Mouse (Mus musculus) hindbrain, embryonic 16.5 days (tissue): ENCODE results near the gene Tlx2. TPM values are rescaled to one million over a fixed set of nuclear protein-coding genes. Genes with fewer than 3 reads are reported as not detected.

Experiments used
- ATAC-seq: fragments of 200-750 bp; cut with Nextera tagmentation; 2 replicates; pipeline ENCODE4 v1.8.0; 2017; ENCODE audit warnings: moderate TSS enrichment, moderate library complexity
- H3K27ac ChIP-seq: fragments of 300-500 bp; sonication (generic); 2 replicates; pipeline ENCODE4 v1.5.1; 2014; ENCODE audit warnings: low read depth, mild to moderate bottlenecking, control low read depth, low read length, moderate library complexity
- H3K27me3 ChIP-seq: fragments of 300-500 bp; sonication (generic); replicated peaks from 2 replicates; pipeline ENCODE4 v1.6.1; 2014; ENCODE audit warnings: low read length; ENCODE audit not compliant: control insufficient read depth, insufficient read depth
- H3K36me3 ChIP-seq: fragments of 300-500 bp; sonication (generic); 2 replicates; pipeline ENCODE4 v1.6.1; 2014; ENCODE audit warnings: mild to moderate bottlenecking, low read length, moderate library complexity, mixed read lengths; ENCODE audit not compliant: control insufficient read depth, insufficient read depth
- H3K4me1 ChIP-seq: fragments of 300-500 bp; sonication (generic); 2 replicates; pipeline ENCODE4 v1.6.1; 2014; ENCODE audit warnings: low read depth, low read length; ENCODE audit not compliant: control insufficient read depth, insufficient read depth
- H3K4me2 ChIP-seq: fragments of 300-500 bp; sonication (generic); 2 replicates; pipeline ENCODE4 v1.6.1; 2014; ENCODE audit warnings: mild to moderate bottlenecking, low read length, control low read depth, moderate library complexity
- H3K4me3 ChIP-seq: fragments of 300-500 bp; sonication (generic); 2 replicates; pipeline ENCODE4 v1.5.1; 2014; ENCODE audit warnings: mild to moderate bottlenecking, low read length, control low read depth, moderate library complexity
- H3K9ac ChIP-seq: fragments of 300-500 bp; sonication (generic); 2 replicates; pipeline ENCODE4 v1.6.1; 2014; ENCODE audit warnings: low read depth, mild to moderate bottlenecking, control low read depth, low read length, moderate library complexity
- H3K9me3 ChIP-seq: fragments of 300-500 bp; sonication (generic); 2 replicates; pipeline ENCODE4 v1.6.1; 2014; ENCODE audit warnings: mild to moderate bottlenecking, low read length, moderate library complexity; ENCODE audit not compliant: control insufficient read depth
- WGBS: fragments of 180-500 bp; shearing (Covaris S2); extraction: QIAGEN DNeasy Blood & Tissue Kit; methylation state at CpG from one replicate; pipeline ENCODE4 v1.1.7; 2014; 5-methylcytosine and 5-hydroxymethylcytosine counted together
- polyA plus RNA-seq: library from polyadenylated mRNA; unstranded; fragments of >200 nt; fragmentation: Nextera tagmentation; extraction: Ambion mirVana; gene quantifications from 2 replicates; pipeline ENCODE4 v1.2.1, GENCODE M21; 2015

The Tlx2 gene
- polyA plus RNA-seq, 1 experiment from 2014 or later: 0.16 TPM

- no peaks in the 10 kb centered on the region for H3K9me3 ChIP-seq
- H3K9ac ChIP-seq: peak within 1 kb of the TSS; percentile 78
- no peaks in the 10 kb centered on the region for H3K36me3 ChIP-seq
- H3K27ac ChIP-seq: peak within 1 kb of the TSS; percentile 84
- under 1% methylated on average over 25 of the region's 25 CpGs for WGBS
- H3K4me1 ChIP-seq: peaks cover 13% of the 10 kb centered on the region
- H3K27me3 ChIP-seq: peaks cover 2% of the 10 kb centered on the region; the same call in 1 of the 2 replicates
- H3K4me2 ChIP-seq: peak within 1 kb of the TSS; percentile 69
- H3K4me3 ChIP-seq: peak within 1 kb of the TSS; percentile 70
- peak; percentile 92 for ATAC-seq
Measured at GRCm38 (mm10) chr6:83101316-83101687, 31.2 kb upstream of the Tlx2 start, which contains the start of the genes Ccdc142 and Gm42688. Ccdc142 (plus strand) TSS chr6:83101601. Gm42688 (plus strand) TSS chr6:83101617.

GRCm38 (mm10) chr6:83098411-83098810, 28.3 kb upstream of the Tlx2 start:
- Histone ChIP-seq H3K9ac (no peak overlapping the region), H3K4me2 (no peak overlapping the region), H3K4me1 (peaks cover 11% of the 10 kb centered on the region), H3K4me3 (no peak overlapping the region), H3K9me3 (no peaks in the 10 kb centered on the region), H3K27ac (no peak overlapping the region), H3K27me3 (peaks cover 2% of the 10 kb centered on the region; the same call in 1 of the 2 replicates), H3K36me3 (no peaks in the 10 kb centered on the region)
- 65% methylated on average over 2 of the region's 2 CpGs for WGBS
- ATAC-seq: no peak

GRCm38 (mm10) chr6:83095968-83096367, 25.9 kb upstream of the Tlx2 start:
- no peak overlapping the region for H3K4me3 ChIP-seq
- 38% methylated on average over 6 of the region's 6 CpGs for WGBS
- peaks cover 4% of the 10 kb centered on the region; the same call in 1 of the 2 replicates for H3K27me3 ChIP-seq
- no peak overlapping the region for H3K4me2 ChIP-seq
- no peak for ATAC-seq
- no peaks in the 10 kb centered on the region for H3K9me3 ChIP-seq
- H3K27ac ChIP-seq: no peak overlapping the region
- no peaks in the 10 kb centered on the region for H3K36me3 ChIP-seq
- H3K9ac ChIP-seq: no peak overlapping the region
- H3K4me1 ChIP-seq: no peaks in the 10 kb centered on the region

- H3K4me1 ChIP-seq: peaks cover 1% of the 10 kb centered on the region; the same call in 1 of the 2 replicates
- no peaks in the 10 kb centered on the region for H3K36me3 ChIP-seq
- WGBS: 43% methylated on average over 6 of the region's 6 CpGs
- no peak overlapping the region for H3K9ac ChIP-seq
- ATAC-seq: no peak
- H3K4me2 ChIP-seq: no peak overlapping the region
- H3K4me3 ChIP-seq: no peak overlapping the region
- H3K27me3 ChIP-seq: peaks cover 31% of the 10 kb centered on the region
- H3K27ac ChIP-seq: no peak overlapping the region
- no peaks in the 10 kb centered on the region for H3K9me3 ChIP-seq
Measured at GRCm38 (mm10) chr6:83092416-83093127, 22.5 kb upstream of the Tlx2 start.

GRCm38 (mm10) chr6:83087926-83088260, 17.8 kb upstream of the Tlx2 start:
- Histone ChIP-seq H3K36me3 (no peaks in the 10 kb centered on the region), H3K4me3 (peak overlapping the region; percentile 20; the same call in 1 of the 2 replicates), H3K27me3 (peaks cover 69% of the 10 kb centered on the region), H3K9me3 (no peaks in the 10 kb centered on the region), H3K4me1 (peaks cover 4% of the 10 kb centered on the region; the same call in 1 of the 2 replicates), H3K27ac (no peak overlapping the region), H3K9ac (no peak overlapping the region), H3K4me2 (peak overlapping the region; percentile 46)
- ATAC-seq: no peak
- 4% methylated on average over 9 of the region's 9 CpGs for WGBS

- Histone ChIP-seq H3K27me3 (peaks cover 74% of the 10 kb centered on the region), H3K27ac (no peak overlapping the region), H3K4me2 (peak overlapping the region; percentile 46), H3K9ac (no peak overlapping the region), H3K4me1 (peaks cover 4% of the 10 kb centered on the region; the same call in 1 of the 2 replicates), H3K9me3 (no peaks in the 10 kb centered on the region), H3K4me3 (peak overlapping the region; percentile 20), H3K36me3 (no peaks in the 10 kb centered on the region; the same call in 1 of the 2 replicates)
- WGBS: under 1% methylated on average over 45 of the region's 47 CpGs
- no peak for ATAC-seq
Measured at GRCm38 (mm10) chr6:83087205-83087925, 17.3 kb upstream of the Tlx2 start.

GRCm38 (mm10) chr6:83086121-83087035, 16.3 kb upstream of the Tlx2 start, which contains the start of gene Lbx2:
Lbx2 (plus strand) TSS chr6:83086367.
- Histone ChIP-seq H3K36me3 (peaks cover 3% of the 10 kb centered on the region; the same call in 1 of the 2 replicates), H3K27ac (no peak within 1 kb of the TSS), H3K4me3 (no peak within 1 kb of the TSS), H3K27me3 (peaks cover 75% of the 10 kb centered on the region), H3K4me1 (peaks cover 4% of the 10 kb centered on the region; the same call in 1 of the 2 replicates), H3K9ac (no peak within 1 kb of the TSS; the same call in 1 of the 2 replicates), H3K9me3 (no peaks in the 10 kb centered on the region), H3K4me2 (no peak within 1 kb of the TSS; the same call in 1 of the 2 replicates)
- ATAC-seq: no peak
- 5% methylated on average over 42 of the region's 42 CpGs for WGBS

GRCm38 (mm10) chr6:83084477-83084876, 14.4 kb upstream of the Tlx2 start:
- 6% methylated on average over 6 of the region's 6 CpGs for WGBS
- Histone ChIP-seq H3K9ac (no peak overlapping the region), H3K27ac (no peak overlapping the region), H3K4me3 (no peak overlapping the region), H3K36me3 (peaks cover 6% of the 10 kb centered on the region; the same call in 1 of the 2 replicates), H3K9me3 (no peaks in the 10 kb centered on the region), H3K4me2 (no peak overlapping the region), H3K4me1 (peaks cover 5% of the 10 kb centered on the region), H3K27me3 (peaks cover 61% of the 10 kb centered on the region)
- ATAC-seq: no peak
